In the genomic region with DNA sequence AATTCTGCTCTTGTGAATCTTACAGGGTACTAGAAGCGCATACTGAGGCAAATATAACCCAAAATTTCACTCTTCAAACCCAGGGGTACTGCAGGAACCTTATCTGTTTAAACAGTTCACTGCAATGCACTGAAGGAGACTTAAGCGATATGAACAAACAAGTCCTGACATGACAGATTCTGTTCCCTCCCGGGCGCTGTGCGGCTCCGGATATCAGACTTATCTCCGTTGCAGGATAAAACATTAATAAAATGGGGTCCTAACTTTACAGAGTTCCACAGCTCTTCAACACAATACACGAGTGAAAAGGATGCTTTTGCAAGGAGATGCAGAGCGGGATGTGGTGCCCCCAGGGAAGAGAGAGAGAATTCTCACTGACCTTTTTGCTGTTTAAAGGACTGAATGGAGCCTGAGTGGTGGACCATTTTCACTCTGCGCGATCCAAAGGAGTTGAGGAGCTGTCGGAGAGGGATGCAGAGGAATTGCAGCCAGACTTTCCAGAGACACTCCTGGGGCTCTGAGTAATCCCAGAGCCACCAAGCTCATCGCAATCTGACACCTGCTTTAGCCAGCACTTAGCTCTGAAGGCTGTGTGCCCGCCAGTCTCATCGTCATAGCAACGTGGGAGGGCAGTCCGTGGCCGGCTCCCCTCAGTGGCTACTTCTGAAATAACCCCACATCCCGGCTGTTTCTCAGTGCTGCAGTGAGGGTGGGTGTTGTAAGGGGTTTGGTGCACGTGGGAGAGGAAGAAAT, we compare ENCODE assay signal across 8 mouse cellular contexts. TPM values are rescaled to one million over a fixed set of nuclear protein-coding genes. Genes with fewer than 3 reads are reported as not detected.
DNase-seq lines count a peak whose midpoint lies in the region; ATAC-seq and TF ChIP-seq lines count a peak whose summit lies in the region.

No protein-coding gene starts in this region.

- H3K9me3 ChIP-seq in forebrain, embryonic 11.5 days (ENCODE audit: control insufficient read depth, low read length) = no peaks in the 10 kb centered on the region
- H3K9me3 ChIP-seq in heart, postnatal 0 days (replicated peaks; ENCODE audit: control insufficient read depth, low read length) = no peaks in the 10 kb centered on the region
- no peaks in the 10 kb centered on the region for H3K9me3 ChIP-seq in neural tube, embryonic 12.5 days

- peaks cover 3% of the 10 kb centered on the region; the same call in 1 of the 2 replicates for H3K4me1 ChIP-seq in forebrain, embryonic 11.5 days (replicated peaks; ENCODE audit: control insufficient read depth, insufficient read depth, low read length)
- H3K4me1 ChIP-seq in heart, postnatal 0 days (ENCODE audit: control insufficient read depth, insufficient read depth) = 0 out of 2 replicates have a peak, but pooled peaks cover 8% of the 10 kb centered on the region
- H3K4me1 ChIP-seq in neural tube, embryonic 12.5 days = peaks cover 9% of the 10 kb centered on the region

- no peaks in the 10 kb centered on the region for H3K36me3 ChIP-seq in C2C12 (ENCODE audit: control insufficient read depth, insufficient read depth)
- no peaks in the 10 kb centered on the region for H3K36me3 ChIP-seq in forebrain, embryonic 11.5 days (ENCODE audit: control insufficient read depth, insufficient read depth, low read length)
- no peaks in the 10 kb centered on the region for H3K36me3 ChIP-seq in heart, postnatal 0 days (replicated peaks; ENCODE audit: control insufficient read depth, insufficient read depth, low read length)
- no peaks in the 10 kb centered on the region for H3K36me3 ChIP-seq in neural tube, embryonic 12.5 days

- peak; percentile 96 for ATAC-seq in forebrain, embryonic 11.5 days (replicated peaks; ENCODE audit: low FRiP score)
- peak; percentile 69 for ATAC-seq in heart, postnatal 0 days (ENCODE audit: insufficient read depth, low read depth)
- peak; percentile 93 for ATAC-seq in neural tube, embryonic 12.5 days (ENCODE audit: low FRiP score, low read depth)
- no peak for ATAC-seq in inflammation-experienced regulatory T-cells, adult 6 months

- H3K4me2 ChIP-seq in forebrain, embryonic 11.5 days (ENCODE audit: low read depth, low read length, severe bottlenecking) = peak overlapping the region; percentile 68
- peak overlapping the region; percentile 47 for H3K4me2 ChIP-seq in heart, postnatal 0 days (ENCODE audit: low read depth, low read length)
- H3K4me2 ChIP-seq in neural tube, embryonic 12.5 days (replicated peaks) = peak overlapping the region; percentile 57

- peak overlapping the region; percentile 56 for H3K9ac ChIP-seq in forebrain, embryonic 11.5 days (ENCODE audit: low read length)
- no peak overlapping the region for H3K9ac ChIP-seq in heart, postnatal 0 days (replicated peaks; ENCODE audit: low read depth, low read length)
- H3K9ac ChIP-seq in neural tube, embryonic 12.5 days = peak overlapping the region; percentile 4; the same call in 1 of the 2 replicates

- H3K27me3 ChIP-seq in C2C12 (ENCODE audit: control insufficient read depth, insufficient read depth, insufficient read length) = no peaks in the 10 kb centered on the region
- no peaks in the 10 kb centered on the region for H3K27me3 ChIP-seq in forebrain, embryonic 11.5 days (ENCODE audit: control insufficient read depth, insufficient read depth, low read length)
- no peaks in the 10 kb centered on the region for H3K27me3 ChIP-seq in heart, postnatal 0 days (ENCODE audit: control insufficient read depth, insufficient read depth, low read length)
- no peaks in the 10 kb centered on the region for H3K27me3 ChIP-seq in neural tube, embryonic 12.5 days (replicated peaks)

- peak overlapping the region; percentile 2 for H3K4me3 ChIP-seq in C2C12 (ENCODE audit: insufficient read depth, poor library complexity, severe bottlenecking)
- peak overlapping the region; percentile 41 for H3K4me3 ChIP-seq in forebrain, embryonic 11.5 days (ENCODE audit: low read depth, low read length)
- peak overlapping the region; percentile 20 for H3K4me3 ChIP-seq in heart, postnatal 0 days (ENCODE audit: low read depth, low read length)
- H3K4me3 ChIP-seq in left cerebral cortex, adult 2 months = peak overlapping the region; percentile 53
- peak overlapping the region; percentile 16; the same call in 1 of the 2 replicates for H3K4me3 ChIP-seq in neural tube, embryonic 12.5 days

- TF ChIP-seq CTCF in C2C12 (IDR thresholded peaks at IDR 0.05; ENCODE audit: control insufficient read depth, insufficient read depth, insufficient read length) = no peak
- TF ChIP-seq CTCF in heart, postnatal 0 days (IDR thresholded peaks at IDR 0.05; ENCODE audit: low read depth) = no peak
- no peak; the same call in none of the 2 replicates for TF ChIP-seq CTCF in left cerebral cortex, adult 2 months (IDR thresholded peaks at IDR 0.05)

- intact Hi-C loops in left cerebral cortex, adult 2 months (cut with DNase I) = loop anchor here (10.0 kb wide), 1 partner anchor 225 kb away; the partner anchor contains the start of gene Muc15

- H3K79me3 ChIP-seq in C2C12 (ENCODE audit: low read depth) = no peaks in the 10 kb centered on the region

- no peak overlapping the region for H3K27ac ChIP-seq in forebrain, embryonic 11.5 days (ENCODE audit: low read depth, low read length)
- H3K27ac ChIP-seq in heart, postnatal 0 days (ENCODE audit: low read depth) = no peak overlapping the region
- H3K27ac ChIP-seq in left cerebral cortex, adult 2 months = peak overlapping the region; percentile 90
- H3K27ac ChIP-seq in neural tube, embryonic 12.5 days = no peak overlapping the region

- no peak overlapping the region for H3ac ChIP-seq in C2C12 (ENCODE audit: control insufficient read depth, insufficient read length, low read depth)

- TF ChIP-seq EP300 in heart, postnatal 0 days (IDR thresholded peaks at IDR 0.05; ENCODE audit: low read depth) = no peak

- peak; percentile 59 for DNase-seq in ZHBTc4 (ENCODE audit: low read depth, low spot score)
- peak; percentile 75 for DNase-seq in forebrain, embryonic 11.5 days (ENCODE audit: low spot score)
- DNase-seq in heart, postnatal 0 days (ENCODE audit: low spot score) = peak; percentile 9
- peak; percentile 56 to 75 for DNase-seq in left cerebral cortex, adult 2 months (ENCODE audit: extremely low spot score in 1 of 2, low spot score in 2 of 2)
- DNase-seq in thymus, adult 18-20 months = no peak

- no peaks in the 10 kb centered on the region for H3K79me2 ChIP-seq in C2C12 (ENCODE audit: control insufficient read depth, insufficient read depth)

- WGBS in forebrain, embryonic 11.5 days = 6% methylated on average over 20 of the region's 20 CpGs
- WGBS in heart, postnatal 0 days = 6% methylated on average over 20 of the region's 20 CpGs
- 12% methylated on average over 20 of the region's 20 CpGs for WGBS in neural tube, embryonic 12.5 days

TF ChIP-seq in C2C12, 6 proteins besides CTCF, POLR2A, EP300 and RAD21:
- no peak for TF ChIP-seq FOSL1 (IDR thresholded peaks at IDR 0.05; ENCODE audit: insufficient read depth, low read length, poor library complexity, severe bottlenecking)
- no peak for TF ChIP-seq MYOD1 (IDR thresholded peaks at IDR 0.05; ENCODE audit: control insufficient read depth, insufficient read length, low read depth)
- no peak for TF ChIP-seq MYOG (IDR thresholded peaks at IDR 0.05; ENCODE audit: control insufficient read depth, extremely low read depth, insufficient read length)
TF ChIP-seq in C2C12: peak in this region for 0.

RNA-seq across cellular contexts. Expression of gene Ano3, which starts 0.9 kb away (rescaled TPM):
- 0.04 TPM for polyA plus RNA-seq in C2C12 (2012; fragmentation: generic; extraction: Trizol)
- polyA plus RNA-seq in forebrain, embryonic 11.5 days (2014; fragmentation: Nextera tagmentation; extraction: Ambion mirVana) = 0.88 and 1.3 TPM in 2 replicates
- total RNA-seq in heart, postnatal 0 days (2014; rRNA removed; ENCODE audit: low replicate concordance) = not detected in 2 replicates
- 0.18 and 0.25 TPM in 2 replicates for polyA plus RNA-seq in heart, postnatal 0 days (2015; fragmentation: Nextera tagmentation; extraction: Ambion mirVana)
- 10 to 100 TPM; 70.7 to 77.1 TPM for total RNA-seq in left cerebral cortex, adult 2 months (2021)
- 0.37 and 0.96 TPM in 2 replicates for polyA plus RNA-seq in neural tube, embryonic 12.5 days (2016; fragmentation: Nextera tagmentation; extraction: Ambion mirVana)
- polyA plus RNA-seq in inflammation-experienced regulatory T-cells, adult 6 months (2017; shearing (Covaris generic)) = not detected

Comparison
In these comparisons a context has a peak if more than half of its experiments do, and no peak if none do; other contexts are left out.
1. H3K4me3 ChIP-seq: peak in every context shown above with its lines; median percentile 53 in left cerebral cortex, adult 2 months; 41 in forebrain, embryonic 11.5 days; 20 in heart, postnatal 0 days; 16 in neural tube, embryonic 12.5 days; 2 in C2C12.
2. DNase-seq: peak in ZHBTc4 (single experiment), forebrain, embryonic 11.5 days (single experiment), heart, postnatal 0 days (single experiment) and left cerebral cortex, adult 2 months (2 of 2); none in thymus, adult 18-20 months (0 of 2).
3. Peak in every context shown above with its lines, with median percentiles within 50 percentile points of each other: H3K4me2 ChIP-seq.